Mouse (Mus musculus): Measurements from ENCODE around the gene Angpt4.

DNA sequence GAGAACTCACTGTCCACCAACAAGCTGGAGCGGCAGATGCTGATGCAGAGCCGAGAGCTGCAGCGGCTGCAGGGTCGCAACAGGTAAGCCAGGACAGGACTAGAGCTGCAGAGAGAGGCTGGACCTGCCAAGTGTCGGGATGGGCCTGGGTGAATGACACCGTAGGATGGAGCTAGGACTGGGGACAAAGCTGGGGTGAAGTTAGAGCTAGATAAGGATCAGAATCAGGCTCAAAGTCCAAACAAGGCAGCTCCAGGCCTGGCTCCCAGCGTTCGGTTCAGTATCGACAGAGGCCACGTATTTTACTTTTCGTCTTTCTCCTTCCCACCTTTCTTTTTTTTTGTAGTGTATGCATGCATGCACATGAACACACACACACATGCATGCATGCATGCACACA, 16.1 kb downstream of the Angpt4 start:
- no peak for TF ChIP-seq CTCF (IDR thresholded peaks at IDR 0.05; ENCODE audit: extremely low read depth, insufficient read depth, insufficient read length, insufficient replicate concordance)
- TF ChIP-seq POLR2A (IDR thresholded peaks at IDR 0.05; ENCODE audit: low read depth, low read length), result no peak

Data from spleen, adult 2 months (tissue).